Mouse (Mus musculus) liver, adult (tissue): ENCODE results near the gene Myof.

Experiments used
- GATA4 ChIP-seq: IDR thresholded peaks from 2 replicates; pipeline ENCODE4 v1.6.1; 2014; ENCODE audit warnings: mild to moderate bottlenecking, low read length; ENCODE audit not compliant: insufficient replicate concordance

Gene Myof

GRCm38 (mm10) chr19:37955425-37956001 lies 87.9 kb downstream of the Myof start:
- TF ChIP-seq GATA4 = no peak

- no peak for TF ChIP-seq GATA4
Measured at GRCm38 (mm10) chr19:37954772-37955171, 88.6 kb downstream of the Myof start.

GRCm38 (mm10) chr19:37954236-37954635 lies 89.1 kb downstream of the Myof start:
- no peak for TF ChIP-seq GATA4

GRCm38 (mm10) chr19:37946696-37947095 lies 96.7 kb downstream of the Myof start:
- TF ChIP-seq GATA4 = no peak

GRCm38 (mm10) chr19:37946053-37946452 lies 97.3 kb downstream of the Myof start:
- TF ChIP-seq GATA4 = no peak

DNA sequence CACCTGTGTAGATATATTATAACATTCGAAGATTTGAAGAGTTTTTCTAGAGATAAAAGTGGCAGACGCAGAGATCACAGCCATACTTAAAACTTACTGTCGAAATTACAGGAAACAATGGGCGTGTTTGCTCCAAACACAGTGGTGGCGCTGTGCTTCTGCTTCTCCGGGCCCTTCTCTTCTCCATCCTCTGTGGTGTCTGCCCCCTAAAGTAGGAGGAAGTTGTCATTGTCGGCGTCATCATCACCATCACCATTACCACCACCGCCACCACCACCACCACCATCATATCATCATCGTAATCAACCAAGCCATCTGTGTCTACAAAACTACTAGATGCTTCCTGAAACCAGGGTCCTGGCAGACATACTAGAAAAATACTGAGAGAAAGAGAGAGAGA lies 104.2 kb downstream of the Myof start:
- TF ChIP-seq GATA4 = no peak

DNA sequence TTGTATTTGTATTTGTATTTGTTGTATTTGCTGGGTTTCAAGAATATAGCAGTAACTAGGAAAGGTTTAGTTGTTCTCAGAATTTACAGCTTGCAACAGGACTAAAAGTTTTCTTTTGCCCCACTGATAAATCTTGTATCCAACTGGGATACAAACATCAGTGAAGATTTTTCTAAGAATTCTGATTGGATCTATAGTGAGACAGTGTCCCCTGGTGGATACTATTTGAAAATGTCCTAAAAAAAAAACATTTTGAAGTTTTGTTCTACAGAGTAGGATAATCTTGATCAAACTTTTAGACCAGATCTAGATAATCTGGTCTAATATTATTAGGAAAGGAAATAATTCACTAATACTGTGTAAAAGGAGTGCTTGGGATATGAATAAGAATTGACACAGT lies 106.3 kb downstream of the Myof start:
- TF ChIP-seq GATA4 = no peak

DNA sequence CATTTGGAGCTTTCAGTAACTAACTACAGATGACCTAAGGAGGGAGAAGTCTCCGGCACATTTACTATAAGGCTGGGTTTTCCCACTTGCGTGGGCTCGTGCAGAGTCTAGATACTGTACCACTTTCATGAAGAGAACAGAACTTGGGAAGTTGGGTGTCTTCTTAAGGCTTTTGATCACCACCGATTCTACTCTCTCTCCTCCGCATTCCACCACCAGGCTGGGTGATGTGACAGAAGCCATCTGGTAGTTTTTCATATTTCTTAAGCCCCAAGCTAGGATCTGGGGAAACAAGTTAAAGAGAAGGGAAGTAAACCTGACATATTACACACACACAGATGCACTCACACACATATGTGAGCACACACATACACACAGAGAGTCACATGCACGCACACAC lies 108.7 kb downstream of the Myof start:
- TF ChIP-seq GATA4 = no peak

DNA sequence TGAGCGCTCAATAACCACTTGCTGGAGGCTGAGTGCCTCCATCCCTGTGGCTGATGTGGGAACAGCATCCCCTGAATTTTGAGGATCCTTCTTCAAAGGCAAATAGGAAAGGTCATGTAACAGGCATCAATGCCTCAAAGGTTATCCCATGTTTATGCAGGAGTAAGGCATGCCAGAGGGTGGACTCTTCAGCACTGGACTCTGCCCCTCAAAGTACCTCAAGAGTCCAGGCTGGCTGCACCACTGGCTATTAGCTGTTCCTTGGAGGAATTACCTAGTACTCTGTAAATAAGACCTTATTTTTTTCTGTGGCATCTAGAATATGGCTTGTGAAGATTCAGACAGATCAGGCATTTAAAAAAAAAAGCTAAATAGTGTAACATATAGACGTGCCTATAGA lies 111.2 kb downstream of the Myof start:
- TF ChIP-seq GATA4 = no peak

DNA sequence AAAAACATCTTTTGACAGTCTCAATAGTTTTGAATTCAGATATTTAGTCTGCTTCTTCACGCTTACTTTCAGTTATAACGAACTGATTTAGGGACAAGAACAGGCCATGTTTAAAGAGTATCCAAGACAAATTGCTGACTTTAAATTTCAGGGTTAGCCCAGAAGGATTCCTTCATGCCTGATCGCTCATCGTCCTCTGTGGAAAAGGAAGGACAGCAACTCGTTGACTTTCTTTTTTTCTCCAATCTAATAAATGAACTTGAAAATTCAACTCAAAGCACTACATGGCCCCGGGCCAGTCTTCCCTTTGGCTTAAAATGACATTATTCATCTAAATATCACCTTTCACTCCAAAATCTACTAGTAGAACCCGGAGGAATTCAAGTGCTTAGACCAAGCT lies 115.5 kb downstream of the Myof start:
- no peak for TF ChIP-seq GATA4

DNA sequence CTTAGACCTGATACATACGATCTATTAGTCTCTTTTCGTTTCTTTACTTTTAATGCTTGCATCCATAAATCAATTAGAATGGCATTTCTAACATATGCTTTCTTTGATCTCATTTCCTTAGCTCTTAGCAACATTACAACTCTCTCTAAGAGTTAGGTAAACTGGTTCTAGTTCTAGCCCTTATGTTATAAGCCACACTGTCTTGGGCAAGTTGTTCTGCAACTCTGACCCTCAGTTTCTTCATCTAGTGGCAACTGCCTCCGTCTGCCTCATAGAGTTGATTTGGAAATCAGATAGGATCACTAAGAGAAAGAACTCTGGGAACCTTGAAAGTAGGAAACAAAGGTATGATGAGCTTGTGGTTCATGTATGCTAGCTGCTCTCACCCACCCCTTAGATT lies 118.1 kb downstream of the Myof start:
- TF ChIP-seq GATA4 = no peak

DNA sequence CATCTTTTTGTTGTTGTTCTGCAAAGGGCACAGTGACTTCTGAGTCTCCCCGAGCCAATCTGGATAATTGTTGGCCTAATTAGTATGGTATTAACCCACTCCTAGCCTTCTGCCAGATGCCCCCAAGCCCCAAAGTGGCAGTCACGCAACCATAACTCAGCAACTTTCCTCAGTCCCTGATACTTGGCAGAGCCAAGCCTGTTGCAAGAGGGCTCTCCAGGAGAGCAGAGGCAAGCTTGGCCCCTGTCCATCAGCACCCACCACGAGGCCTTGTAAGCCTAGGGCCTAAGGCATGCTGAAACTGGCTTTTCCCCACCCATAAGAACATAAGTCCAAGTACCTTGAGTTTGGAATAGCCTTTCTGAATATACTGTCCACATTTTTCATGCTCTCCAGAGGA lies 119.1 kb downstream of the Myof start:
- TF ChIP-seq GATA4 = no peak

DNA sequence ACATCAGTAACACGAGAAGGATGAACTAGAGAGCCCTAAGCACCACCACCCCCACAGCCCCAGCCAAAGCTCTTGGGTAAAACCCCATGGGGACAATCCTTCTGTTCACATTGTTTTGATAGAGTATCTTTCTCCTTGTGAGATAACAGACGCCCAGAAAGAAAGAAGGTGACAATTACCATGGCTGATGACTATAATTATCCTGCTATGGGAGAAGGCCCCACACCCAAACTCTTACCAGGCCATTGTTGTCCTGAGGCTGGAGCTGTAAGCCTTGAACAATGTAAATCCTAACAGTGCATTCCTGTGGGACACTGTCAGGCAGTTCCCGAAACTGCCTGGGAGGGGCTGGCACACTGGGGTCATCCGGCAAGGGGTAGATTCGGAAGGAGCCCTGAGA lies 122.3 kb downstream of the Myof start:
- TF ChIP-seq GATA4 = no peak

GRCm38 (mm10) chr19:37918515-37918932 lies 124.9 kb downstream of the Myof start:
- TF ChIP-seq GATA4 = no peak

DNA sequence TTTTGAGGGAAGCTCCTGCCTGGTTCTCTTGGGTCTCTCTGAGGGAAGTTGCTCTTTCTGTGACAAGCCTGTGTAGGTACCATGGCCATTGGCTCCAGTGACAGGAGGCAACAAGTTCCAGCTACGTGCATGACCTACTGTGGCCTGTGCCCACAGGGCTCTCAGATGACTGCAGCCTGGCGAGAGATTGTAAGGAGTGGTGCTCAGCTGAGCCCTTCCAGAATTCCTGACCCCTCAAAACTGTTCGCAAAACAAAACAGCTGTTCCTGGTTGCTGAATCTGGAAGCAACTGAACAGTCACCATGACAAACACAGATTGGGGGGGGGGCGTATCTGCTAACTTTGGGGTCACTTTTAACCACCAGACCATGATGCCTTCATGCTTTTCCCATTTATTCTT lies 129.1 kb downstream of the Myof start:
- no peak for TF ChIP-seq GATA4

DNA sequence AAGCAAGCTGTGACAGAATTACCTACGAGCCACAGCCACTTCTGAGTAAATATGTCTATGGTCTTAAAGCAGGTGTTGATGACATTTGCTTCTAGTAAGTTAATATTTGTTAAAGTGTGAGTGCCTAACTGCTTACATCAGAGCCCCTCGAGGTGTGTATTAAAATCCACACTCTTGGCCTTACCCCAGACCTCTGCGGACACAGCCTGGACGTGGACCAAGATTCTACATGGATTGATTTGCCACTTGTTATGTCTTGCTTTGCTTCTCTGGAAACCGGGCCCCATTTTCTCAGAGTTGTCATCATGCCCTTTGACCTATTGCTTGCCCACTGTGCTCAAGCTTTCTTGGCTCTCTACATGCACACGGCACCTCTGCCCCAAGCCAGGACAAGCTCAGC lies 130.9 kb downstream of the Myof start:
- TF ChIP-seq GATA4 = no peak

GRCm38 (mm10) chr19:37909830-37910261 lies 133.5 kb downstream of the Myof start:
- no peak for TF ChIP-seq GATA4
